Mouse (Mus musculus): ENCODE data around the gene Shisa6.
A peak's percentile ranks its signal among the peaks of the same experiment; 100 is the strongest.

Shisa6 gene

DNA sequence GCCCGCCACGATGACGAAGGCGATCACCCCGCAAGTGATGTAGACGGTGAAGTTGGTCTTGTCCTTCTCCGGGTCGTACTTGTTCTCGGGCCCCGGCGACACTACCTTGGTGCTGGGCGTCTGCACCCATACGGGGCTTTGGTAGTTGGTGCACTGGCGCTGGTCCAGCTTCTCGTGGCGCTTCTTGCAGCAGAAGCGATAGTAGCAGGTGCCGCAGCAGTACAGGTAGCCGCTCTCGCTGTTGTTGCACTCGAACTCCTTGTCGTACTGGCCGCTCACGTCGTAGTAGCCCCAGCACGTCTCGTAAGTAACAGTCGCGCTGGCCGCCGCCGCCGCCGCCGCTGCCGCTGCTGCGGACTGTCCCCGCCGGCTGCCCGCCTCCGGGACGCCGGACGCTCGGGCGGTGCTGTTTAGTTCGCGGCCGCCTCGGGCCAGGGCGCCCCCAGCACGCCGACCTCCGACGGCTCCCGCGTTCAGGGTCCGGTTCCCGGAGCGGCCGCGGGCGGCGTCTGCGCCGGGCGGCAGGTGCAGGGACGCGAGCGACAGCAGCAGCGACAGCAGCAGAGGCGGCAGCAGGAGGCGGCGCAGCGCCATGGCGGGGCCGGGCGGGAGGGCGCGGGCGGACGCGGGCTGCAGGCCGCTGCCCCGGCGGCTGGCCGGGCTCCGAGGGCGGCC lies at the start of gene Shisa6:
TSS of gene Shisa6 (minus strand) at position 594 of the 675 bp plus-strand sequence.
- DNase-seq: no peak

DNA sequence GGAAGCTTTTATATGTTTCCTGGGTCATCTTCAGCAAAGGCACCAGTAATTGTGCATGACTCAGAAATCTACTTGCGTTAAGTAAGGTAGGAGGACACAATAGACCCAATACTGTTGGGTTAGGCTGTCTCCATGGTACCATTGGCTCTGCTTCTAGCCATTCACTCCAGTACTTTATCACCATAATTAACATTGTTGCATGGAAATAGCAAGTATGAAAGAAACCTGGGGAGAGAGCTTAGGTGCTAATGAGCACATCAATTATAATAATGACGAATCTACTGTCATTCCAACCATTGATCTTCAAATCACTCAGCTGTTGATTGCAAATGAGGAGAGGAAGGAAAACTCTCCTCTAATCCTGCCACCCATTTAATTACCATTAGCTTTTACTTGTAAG lies 48.1 kb upstream of the Shisa6 start:
- DNase-seq: no peak

DNA sequence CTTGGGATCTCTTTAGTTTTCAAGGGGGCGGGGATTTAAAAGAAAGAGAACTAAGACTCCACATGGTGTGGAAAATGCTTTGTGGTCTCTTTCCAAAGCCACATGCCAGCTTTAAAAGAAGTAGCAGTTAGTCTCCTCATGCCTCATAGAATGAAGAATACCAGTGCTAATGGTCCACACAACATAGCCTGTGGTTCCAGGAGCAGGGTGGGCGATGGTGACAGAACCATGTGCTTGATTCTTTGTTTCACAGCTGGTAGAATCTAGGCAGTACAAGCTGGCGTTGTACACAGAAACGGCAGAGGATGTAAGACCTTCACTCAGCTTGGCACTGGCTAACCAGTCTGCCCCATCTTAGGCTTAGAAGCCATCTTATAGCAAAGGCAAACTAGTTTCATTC lies 43.3 kb upstream of the Shisa6 start:
- DNase-seq: no peak

DNA sequence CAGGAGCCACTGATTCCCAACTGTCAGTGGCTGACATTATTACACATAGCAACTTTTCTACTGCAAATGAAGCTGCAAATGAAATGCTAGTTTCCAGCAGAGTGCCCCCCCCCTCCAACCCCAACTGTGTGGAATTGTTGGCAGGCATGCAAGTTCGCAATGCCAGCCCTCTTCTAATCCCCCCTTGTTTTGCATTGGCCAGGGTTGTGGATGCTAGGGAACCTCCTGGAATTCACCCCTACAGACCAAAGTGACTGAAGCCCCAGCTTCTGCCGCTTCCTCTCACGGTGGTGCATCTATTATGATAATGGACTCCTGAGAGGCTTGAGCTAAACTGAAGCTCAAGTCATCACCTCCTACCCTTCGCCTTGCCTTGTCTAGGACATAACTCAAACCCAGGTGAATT lies 42.6 kb upstream of the Shisa6 start:
- no peak for DNase-seq

DNA sequence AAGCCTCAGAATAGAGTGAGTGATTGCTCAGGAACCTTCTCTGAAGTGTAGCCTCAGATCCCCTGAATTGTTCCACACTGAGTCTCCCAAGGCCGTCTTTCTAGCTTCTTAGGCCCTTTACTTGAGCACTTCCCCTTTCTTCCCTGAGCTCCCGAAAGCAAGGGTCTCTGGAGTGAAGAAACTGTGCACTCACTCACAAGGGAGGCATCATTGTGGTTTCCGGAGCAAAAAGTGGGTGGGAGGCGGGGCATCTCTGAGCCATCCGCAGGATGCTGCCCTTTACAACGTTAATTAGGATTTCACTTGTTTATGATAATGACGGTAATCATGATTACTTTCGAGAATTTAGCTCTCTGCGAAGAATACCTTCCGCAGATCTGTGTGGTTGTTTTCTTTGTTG lies 41.6 kb upstream of the Shisa6 start:
- no peak for DNase-seq

DNA sequence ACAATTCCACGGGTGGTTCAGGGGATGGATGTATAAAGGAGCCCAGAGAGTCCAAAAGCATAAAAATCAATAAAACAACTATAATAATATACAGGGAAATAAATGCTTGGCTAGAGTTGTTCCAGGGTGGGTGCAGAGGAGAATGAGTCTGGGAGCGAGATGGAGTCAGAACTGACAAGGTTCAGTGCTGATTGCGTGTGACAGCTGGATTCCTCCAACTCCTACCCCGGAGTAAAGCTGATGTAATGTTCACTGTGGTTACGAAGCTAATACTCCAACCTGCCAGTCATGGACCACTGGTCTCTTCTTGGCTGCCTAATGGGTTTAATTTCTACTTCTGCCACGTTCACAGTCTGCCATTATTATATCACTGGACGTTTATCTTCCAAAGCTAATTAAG lies 36.5 kb upstream of the Shisa6 start:
- no peak for DNase-seq

DNA sequence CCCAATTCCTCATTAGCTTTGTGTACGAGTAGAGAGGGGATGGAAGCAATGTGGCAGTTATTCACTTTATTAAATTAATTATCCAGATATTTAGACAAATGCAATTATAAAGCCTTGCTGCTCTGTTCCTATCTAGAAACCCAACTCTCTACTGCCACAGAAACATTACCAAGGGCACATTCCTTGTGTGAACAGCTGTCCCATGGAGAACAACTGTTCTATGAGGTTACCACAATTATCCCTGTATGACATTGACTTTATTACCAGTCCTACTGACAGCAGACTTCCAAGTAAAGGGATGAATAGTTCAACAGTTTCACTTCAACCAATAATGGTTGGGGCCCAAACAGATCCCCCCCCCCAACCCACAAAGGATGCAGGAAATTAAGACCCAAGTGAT lies 12.1 kb upstream of the Shisa6 start:
- no peak for DNase-seq

DNA sequence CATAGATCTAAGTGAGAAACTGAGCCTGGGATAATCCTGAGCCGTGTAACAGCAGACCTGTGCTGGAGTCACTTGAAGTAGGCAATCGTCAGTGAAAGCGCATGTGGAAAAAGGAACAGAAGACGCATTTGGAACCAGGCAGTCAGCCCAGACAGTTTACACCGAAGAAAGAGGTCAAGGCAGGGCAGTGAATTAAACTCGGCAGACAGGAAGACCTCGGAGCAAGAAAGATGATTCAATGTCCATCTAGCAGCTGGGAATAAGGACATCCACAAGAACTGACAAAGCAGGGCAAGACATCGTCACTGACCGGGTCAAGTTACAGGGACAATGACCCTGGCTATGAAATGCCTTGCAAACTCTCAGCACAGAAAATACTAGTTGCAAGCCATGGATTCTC lies 10.1 kb upstream of the Shisa6 start:
- no peak for DNase-seq

DNA sequence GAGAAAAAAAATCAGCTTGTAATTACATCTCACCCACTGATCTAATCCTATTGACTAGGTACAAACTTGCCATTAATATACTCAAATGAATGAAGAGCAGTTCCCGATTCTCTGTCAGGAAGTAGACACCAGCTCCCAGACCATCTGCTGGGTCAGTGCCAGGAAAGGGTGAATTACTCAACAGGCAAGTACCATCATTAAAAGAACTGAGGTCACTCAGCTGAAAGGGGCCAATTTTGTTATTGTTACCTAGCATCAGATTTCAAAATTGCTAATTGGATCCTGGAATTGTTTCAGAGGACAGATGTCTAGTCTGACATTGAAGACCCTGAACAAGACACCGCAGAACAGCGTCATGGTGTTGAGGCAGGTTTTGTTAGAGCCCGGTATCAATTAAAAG lies 9.4 kb upstream of the Shisa6 start:
- no peak for DNase-seq

DNA sequence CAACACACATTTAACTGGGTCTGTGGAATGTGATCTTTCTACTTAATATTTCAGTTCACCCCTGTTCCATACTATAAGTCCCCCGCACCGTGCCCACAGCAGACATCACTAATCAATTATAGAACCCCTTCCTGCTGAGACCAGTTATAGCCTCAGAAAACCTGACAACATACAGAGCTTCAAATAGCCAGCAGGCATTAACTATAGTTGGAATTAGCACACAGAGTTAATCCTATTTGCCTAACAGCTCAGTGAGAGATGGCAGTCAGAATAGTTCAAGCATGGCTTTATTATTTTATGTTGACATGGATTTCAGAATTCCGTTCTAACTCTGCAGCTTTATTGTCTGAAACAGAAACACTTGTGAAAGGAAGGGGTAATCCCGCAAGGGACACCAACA lies 8.5 kb upstream of the Shisa6 start:
- no peak for DNase-seq

DNA sequence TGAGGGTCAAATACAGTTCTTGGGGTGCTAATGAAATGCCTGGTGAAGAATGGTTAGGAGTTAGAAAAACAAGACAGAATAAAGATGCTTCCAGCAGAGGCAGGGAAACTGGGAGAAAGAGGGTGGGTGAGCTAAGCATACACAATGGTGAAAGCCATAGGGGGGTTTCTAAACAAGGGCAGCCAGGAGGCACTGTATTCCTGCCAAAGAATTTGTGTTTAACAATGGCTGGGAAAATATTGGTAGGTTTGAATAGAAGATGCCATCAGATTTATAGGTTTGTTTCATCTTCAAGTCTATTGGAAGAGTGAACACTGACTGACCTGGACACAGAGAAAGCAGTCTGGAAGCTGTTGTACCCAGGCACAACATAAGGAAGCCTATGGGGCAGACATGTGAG lies 2.4 kb upstream of the Shisa6 start:
- DNase-seq: no peak

DNA sequence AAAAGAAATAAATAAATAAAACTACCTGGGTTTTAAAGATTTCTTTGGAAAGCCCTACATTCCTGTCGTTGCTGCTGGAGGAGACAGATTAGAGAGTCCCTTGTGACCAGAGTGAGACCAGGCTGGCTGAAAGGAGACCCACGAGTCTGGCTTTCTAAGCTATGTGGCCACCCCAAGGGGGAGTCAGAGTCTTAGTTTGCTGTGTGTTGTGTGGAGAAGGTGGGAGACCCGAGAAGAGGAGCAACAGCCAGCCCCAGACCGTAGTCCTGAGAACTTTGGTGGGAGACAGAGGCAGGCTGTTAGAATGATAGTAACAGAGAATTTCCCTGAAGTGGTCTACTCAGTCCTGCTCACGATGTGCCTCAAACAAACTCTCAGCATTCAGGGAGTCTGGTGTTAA lies 1.6 kb upstream of the Shisa6 start:
- no peak for DNase-seq

DNA sequence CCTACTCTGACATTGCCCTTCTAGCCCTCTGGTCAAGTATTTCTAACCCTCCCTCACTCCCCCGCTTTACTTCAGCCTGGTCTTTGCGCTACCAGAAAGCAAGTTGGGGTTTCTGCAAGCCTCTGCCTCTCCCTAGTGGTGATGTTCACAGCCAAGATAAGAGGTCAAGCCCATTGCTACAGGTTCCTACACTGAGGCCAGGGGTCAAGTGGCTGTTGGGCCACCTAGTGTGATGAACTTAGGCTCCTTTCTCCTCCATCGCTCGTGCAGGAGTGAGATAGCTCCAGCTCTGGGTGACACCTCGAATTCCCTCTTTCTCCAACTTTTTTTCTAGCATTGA lies 1.2 kb upstream of the Shisa6 start:
- no peak for DNase-seq

DNA sequence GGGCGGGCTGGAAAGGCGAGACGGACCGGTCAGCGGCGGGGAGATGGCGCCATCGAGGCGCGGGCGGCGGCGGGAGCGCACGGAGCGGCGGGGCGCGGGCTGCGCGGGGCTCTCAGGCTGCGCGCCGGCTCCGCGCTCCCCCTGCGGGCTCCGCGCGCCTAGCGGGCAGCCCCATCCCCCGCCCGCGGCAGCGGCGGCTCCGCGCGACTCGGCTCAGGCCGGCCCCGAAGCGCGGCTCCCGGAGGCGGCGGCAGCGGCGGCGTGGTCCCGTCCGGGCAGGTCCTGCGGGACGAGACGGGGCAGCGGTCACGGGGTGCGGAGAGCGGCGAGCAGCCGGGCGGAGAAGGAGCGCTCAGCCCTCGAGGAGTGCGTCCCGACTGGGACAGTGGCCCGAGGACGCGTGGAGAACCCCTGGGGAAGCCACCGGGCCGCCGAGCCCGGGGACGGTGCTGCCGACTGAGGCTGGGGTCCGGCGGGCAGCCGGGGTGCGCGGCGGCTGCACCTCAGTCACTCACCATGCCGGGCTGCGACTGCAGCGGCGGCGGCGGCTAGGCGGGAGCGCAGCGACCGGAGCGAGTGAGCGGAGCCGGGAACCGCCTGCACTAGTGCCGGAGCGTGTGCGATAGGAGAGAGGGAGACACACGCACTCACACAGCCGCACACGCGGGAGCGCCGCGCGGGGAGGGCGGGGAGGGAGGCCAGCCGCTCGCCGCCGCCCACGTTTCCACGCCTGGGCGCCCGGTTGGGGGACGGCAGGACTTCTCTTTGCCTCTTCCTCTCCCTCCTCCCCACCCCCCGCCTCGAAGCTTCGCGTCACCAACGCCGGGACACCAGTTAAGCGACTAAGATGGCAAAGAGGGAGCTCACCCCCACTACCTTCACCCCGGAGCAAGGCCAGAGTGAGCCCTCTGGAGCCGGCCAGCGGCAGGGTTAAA lies 549 bp upstream of the Shisa6 start:
- peak; percentile 51 for DNase-seq

DNA sequence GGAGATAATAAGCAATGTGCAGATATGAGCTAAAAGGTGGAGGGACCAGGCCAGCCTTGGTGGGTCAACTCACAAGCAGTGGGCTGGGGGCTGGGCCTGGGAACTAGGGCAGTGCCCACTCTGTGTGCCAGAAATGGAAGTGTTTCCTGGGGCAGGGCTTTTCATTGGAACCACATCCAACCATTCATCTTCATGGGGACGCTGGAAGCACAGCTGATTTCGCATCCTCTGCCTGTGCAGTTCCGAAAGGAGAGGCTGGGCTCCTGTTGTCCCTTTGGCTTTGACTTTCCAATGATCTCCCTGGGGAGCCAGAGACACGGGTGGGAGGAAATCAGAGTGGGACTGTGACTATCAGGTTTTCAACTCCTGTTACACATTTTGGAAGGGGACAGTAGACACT lies 1.5 kb downstream of the Shisa6 start:
- no peak for DNase-seq

DNA sequence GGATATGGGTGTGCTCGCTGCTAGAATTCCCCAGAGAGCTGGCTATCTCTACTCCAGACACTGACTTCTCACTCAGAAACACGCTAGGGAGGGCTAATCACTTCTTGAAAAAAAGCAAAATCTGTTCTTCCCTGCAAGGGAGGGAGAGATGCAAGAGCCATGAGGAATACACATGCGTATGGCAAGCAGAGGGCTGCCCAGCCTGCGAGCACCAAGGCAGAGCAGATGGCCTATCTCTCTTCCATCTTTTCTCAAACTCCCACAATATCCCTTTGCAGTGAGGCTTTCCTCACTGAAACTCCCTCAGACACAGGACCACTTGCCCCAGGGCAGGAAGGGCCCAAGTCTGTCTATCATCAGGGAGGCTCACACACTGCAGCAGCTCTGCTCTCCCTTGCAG lies 3.4 kb downstream of the Shisa6 start:
- DNase-seq: no peak

DNA sequence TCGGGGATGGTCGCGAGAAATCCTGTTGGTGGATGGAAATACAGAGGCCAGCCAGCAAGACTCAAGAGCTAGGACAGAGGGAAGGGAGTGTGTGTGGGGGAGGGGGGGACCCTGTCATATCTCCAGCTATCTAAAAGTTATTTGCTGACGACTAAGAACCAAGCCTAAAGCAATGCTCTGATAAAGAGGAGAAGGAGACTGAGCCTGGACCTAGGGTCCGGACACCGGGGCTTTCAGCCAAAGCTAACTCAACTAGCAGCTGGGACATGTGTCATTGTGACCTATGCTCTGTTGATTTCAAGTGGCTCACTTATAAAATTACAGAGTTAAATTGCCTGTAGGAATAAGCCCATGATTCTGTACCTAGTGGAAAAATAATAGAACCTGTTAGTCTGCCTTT lies 6.4 kb downstream of the Shisa6 start:
- no peak for DNase-seq

DNA sequence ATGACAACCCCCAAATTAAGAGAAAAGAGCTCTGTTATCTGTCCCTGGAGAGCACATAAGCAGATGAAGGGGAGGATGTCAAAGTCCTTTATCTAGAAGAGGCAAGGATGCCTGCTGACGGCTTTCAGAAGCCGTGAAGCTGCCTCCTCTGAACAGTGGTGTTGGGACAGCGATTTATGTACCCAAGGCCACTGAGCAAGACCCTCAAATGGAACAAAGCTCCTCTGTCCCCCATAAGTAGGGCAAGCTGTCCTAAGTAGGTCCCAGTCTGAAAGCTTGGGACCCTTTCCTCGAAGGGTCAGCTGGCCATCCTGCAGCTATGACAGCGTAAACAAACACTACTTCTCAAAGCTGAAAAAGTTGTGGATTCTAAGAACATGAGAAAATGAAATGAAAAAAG lies 11.4 kb downstream of the Shisa6 start:
- DNase-seq: no peak

DNA sequence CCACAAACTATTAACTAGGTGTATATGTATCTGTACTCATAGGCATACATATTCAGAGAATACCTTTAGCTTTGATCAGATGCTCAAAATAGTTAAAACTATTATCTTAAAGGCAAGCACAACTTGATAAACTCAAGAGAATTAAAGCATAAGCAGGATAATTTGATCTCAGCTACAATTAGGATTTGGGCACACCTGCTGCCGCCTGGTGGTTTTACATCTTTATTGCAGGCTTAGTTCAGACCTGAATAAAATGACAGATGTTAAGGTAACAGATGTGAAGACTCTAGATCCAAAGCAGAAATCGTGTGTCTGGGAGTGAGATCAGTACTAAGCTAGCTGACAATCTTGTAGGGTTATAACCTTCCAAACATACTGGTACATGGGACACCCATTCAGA lies 24.8 kb downstream of the Shisa6 start:
- DNase-seq: no peak

DNA sequence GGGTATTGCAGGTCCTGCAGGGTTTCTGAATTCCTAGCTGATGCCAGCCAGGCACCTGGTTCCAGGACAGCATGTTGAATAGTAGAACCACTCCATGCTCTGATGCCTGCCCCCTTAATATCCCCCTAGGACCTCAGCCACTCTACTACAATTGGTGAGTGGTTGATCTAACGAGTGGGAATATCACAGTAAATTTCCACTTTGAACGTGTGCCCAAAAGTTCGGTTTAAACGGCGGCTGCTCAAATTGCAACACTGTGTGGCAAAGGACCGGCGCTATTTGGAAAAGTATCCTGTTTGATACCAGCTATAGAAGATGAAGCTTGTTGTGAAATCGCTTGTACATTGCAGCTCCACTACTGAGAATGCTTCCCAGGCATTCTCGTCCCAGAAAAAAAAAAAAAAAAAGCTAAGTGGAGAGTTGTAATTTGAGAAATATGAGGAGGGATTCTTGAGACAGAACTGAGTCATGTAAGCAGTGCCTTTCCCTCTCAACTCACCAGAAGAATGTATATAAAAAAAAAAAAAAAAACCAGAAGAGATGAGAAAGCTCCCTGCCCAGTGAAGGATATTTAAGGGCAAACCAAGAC lies 26.8 kb downstream of the Shisa6 start:
- no peak for DNase-seq

DNA sequence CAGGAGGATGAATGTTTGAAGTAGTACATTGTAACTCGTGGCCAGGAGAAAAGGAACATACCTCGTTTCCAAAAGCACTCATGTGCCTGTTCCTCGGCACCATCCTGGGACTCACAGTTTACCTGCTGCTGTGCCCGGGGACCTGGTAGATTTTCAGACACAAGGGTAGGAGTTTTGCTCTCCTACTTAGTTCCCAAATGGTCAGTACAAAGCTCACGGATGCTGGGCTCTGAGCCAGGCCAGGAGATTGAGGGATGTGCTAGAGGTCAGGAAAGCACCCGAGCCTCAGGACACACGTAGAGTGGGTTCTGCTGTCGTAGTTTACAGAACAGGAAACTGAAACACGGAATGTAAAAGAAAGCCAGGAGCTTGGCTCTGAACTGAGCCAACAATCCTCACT lies 29.5 kb downstream of the Shisa6 start:
- no peak for DNase-seq

DNA sequence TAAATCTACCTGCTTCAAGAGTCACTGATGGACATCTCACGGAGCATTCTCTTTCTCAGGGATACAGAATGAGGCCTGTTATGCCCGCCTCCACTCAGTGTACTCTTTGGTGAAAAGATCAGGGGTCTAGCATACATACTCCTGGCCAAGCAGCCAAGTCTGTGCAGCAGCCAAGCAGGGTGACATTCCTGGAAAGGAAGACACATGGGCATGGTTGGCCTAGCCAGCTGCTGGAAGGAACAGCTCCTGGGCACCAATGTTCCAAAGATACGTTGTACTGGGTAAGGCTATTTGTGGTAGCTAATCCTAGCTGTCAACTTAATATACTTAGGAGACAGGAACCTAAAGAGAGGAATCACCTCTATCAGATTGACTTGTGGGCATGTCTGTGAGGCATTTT lies 31.4 kb downstream of the Shisa6 start:
- no peak for DNase-seq

DNA sequence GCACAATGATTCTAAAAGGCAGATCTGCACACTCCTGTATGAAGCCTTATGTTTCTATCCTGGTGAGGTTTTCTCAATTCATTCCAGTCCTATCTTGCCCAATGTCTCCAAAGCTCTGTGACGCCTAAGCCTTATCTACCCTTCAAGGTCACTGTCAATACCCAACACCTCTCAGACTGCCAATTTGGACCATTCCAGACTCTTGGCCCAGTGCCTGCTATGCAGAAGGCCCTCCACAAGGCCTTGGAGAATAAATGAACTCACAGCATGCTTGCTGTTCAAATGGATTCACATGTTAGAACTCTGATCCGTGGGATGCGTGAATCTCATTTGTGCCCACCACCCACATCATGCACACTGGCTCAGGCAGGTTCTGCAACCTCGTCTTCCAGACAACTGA lies 38.0 kb downstream of the Shisa6 start:
- no peak for DNase-seq

DNA sequence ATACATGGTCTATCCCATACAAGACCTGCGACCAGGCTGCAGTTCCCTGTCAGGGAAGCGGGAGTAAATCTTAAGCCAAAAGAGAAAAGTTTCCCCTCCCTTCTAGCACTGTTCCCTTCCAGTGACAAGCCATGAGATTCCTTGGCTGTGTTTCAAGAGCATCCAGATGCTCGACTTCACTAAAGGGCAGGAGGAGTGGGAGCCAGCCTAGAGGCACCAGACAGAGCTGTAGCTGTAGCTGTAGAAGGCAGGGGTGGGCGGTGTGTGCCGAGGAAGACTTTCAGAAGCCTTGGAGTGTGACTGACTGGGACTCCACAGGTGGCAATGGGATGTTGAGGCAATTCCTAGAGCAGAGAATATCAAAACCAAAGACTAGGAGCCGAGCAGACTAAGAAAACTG lies 43.3 kb downstream of the Shisa6 start:
- peak; percentile 66 for DNase-seq
